Mouse (Mus musculus) erythroblast, embryonic 14.5 days (primary cell): ENCODE data around the gene Gabpa. TPM values are rescaled to one million over a fixed set of nuclear protein-coding genes. Genes with fewer than 3 reads are reported as not detected.

Experiments used
- H3K27me3 ChIP-seq: 2 replicates; pipeline ENCODE4 v1.6.1; 2012; ENCODE audit warnings: inconsistent platforms; ENCODE audit not compliant: control insufficient read depth
- H3K36me3 ChIP-seq: 2 replicates; pipeline ENCODE4 v1.6.1; 2012; ENCODE audit warnings: mild to moderate bottlenecking, inconsistent platforms; ENCODE audit not compliant: control insufficient read depth
- H3K4me1 ChIP-seq: 2 replicates; pipeline ENCODE4 v1.6.1; 2012; ENCODE audit warnings: inconsistent platforms; ENCODE audit not compliant: control insufficient read depth
- H3K4me3 ChIP-seq: replicated peaks from 2 replicates; pipeline ENCODE3; 2012; ENCODE audit warnings: moderate library complexity, mild to moderate bottlenecking, inconsistent platforms
- H3K9me3 ChIP-seq: 2 replicates; pipeline ENCODE4 v1.6.1; 2012; ENCODE audit warnings: low read length, inconsistent platforms, mixed read lengths; ENCODE audit not compliant: control insufficient read depth
- GATA1 ChIP-seq: IDR thresholded peaks from 2 replicates; pipeline ENCODE4 v1.6.1; 2012; ENCODE audit warnings: low read length, inconsistent platforms, mixed read lengths
- TAL1 ChIP-seq: IDR thresholded peaks from 3 replicates; pipeline ENCODE4 v1.6.1; 2012; ENCODE audit warnings: low read length, inconsistent platforms, mixed read lengths
- polyA plus RNA-seq: library from polyadenylated mRNA; stranded (reverse); fragments of >175 nt; gene quantifications from 2 replicates; pipeline ENCODE4 v1.2.3, GENCODE M21; 2012

Gene Gabpa
- polyA plus RNA-seq, 1 experiment = 0.30 TPM

DNA sequence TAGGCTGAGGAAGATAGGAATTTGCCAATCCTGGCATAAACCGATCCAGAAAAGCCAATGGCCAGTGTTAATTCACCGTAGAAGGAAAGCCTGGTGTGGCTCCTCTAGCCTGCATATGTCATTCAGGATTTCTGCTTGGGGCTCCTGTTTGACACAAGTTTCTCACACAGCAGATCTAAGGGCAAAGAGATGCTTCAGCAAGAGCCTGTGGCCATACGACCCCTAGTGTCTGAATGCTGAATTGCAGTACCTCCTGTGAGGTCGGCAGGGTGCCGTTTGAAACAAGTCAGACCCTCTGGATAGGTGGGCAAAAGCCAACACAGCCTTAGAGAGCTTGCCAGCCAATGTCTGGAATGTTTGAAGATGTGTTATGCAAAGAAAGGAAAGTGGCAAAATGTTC is 44.4 kb downstream of the Gabpa start:
- Histone ChIP-seq H3K36me3 (no peaks in the 10 kb centered on the region), H3K27me3 (no peaks in the 10 kb centered on the region), H3K4me3 (no peak overlapping the region), H3K9me3 (no peaks in the 10 kb centered on the region), H3K4me1 (no peaks in the 10 kb centered on the region)
- TF ChIP-seq TAL1 = no peak
- no peak for TF ChIP-seq GATA1

DNA sequence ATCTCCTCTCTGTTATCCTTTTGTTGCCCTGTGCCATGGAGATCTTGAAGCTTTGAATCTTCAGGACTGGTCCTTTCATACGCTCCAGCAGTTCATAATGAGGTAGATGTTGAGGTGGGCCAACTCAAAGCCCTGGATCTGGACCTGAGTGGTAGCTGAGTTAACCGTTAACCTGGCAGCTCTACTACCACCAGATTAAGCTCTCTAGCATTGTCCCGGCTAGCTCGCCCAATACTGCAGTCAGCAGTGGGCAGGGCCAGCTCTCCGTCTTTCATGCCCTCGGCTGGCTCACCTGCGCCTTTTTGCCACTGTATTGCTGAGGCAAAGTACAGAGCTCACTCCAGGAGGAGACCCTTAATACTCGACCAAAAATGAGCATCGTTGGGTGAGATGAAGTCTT is 46.4 kb downstream of the Gabpa start:
- H3K9me3 ChIP-seq = no peaks in the 10 kb centered on the region
- H3K36me3 ChIP-seq = no peaks in the 10 kb centered on the region
- no peak for TF ChIP-seq TAL1
- H3K27me3 ChIP-seq = no peaks in the 10 kb centered on the region
- no peaks in the 10 kb centered on the region for H3K4me1 ChIP-seq
- H3K4me3 ChIP-seq = no peak overlapping the region

DNA sequence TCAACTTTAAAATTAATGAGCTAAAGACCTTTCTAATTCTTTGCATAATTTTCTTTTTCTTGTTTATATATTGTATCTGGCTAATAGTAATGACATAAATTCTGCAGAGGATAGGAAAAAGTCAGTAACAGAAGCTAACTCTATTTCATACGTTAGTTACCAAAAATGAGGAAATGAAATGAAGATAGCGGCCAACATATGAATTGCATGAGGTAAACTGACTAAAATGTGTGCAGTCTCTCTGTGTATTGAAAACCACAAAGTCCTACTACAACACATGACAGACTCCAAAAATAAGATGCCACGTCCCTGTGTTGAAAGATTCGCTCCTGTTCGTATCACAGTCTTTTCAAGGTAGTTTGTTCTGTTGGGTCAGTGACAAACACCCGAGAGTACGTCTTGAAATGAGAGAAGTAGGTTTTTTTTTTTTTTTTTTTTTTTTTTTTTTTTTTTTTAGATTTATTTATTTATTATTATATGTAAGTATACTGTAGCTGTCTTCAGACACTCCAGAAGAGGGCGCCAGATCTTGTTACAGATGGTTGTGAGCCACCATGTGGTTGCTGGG is 47.1 kb downstream of the Gabpa start:
- Histone ChIP-seq H3K27me3 (no peaks in the 10 kb centered on the region), H3K4me1 (no peaks in the 10 kb centered on the region), H3K9me3 (no peaks in the 10 kb centered on the region), H3K36me3 (no peaks in the 10 kb centered on the region), H3K4me3 (no peak overlapping the region)
- TF ChIP-seq GATA1 (no peak), TAL1 (no peak)

DNA sequence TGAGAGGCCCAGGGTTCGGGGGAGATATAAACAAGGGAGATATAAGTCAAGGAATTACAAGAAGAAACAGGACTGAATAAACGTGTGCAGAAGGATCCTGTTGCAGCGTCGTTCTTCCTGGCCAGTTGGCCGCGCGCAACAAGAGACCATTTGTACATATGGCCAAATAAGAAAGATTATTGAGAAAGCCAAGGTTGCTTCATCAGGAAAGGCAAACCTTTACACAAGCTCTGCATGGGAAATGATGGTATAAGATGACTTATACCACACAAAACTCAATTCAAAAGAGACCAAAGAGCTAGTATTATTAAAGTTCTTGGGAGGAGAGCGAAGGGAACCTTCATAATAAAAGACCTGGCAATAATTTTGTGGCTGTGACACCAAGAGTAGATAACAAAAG is 49.8 kb downstream of the Gabpa start:
- no peaks in the 10 kb centered on the region for H3K4me1 ChIP-seq
- no peak overlapping the region for H3K4me3 ChIP-seq
- no peak for TF ChIP-seq TAL1
- no peak for TF ChIP-seq GATA1
- no peaks in the 10 kb centered on the region for H3K27me3 ChIP-seq
- no peaks in the 10 kb centered on the region for H3K9me3 ChIP-seq
- H3K36me3 ChIP-seq = no peaks in the 10 kb centered on the region

DNA sequence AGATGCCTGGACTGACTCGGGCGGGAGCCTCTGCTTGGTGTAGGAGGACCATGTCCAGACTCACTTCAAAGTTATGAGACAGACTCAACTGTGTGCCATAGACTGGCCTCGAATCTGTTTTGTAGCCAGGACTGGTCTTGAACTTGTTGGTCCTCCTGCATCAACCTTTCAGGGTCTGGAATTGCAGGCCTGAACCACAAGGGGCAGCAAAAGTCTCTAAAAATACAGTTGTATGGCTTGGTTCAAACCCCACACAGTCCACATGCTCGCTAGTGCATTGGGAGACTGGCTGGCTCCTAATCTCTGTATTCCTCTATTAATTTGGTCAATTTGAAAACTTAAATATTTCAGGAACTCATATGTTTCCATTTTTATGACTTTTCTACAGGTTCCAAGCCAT is 68.3 kb downstream of the Gabpa start:
- no peak for TF ChIP-seq TAL1
- no peaks in the 10 kb centered on the region for H3K36me3 ChIP-seq

DNA sequence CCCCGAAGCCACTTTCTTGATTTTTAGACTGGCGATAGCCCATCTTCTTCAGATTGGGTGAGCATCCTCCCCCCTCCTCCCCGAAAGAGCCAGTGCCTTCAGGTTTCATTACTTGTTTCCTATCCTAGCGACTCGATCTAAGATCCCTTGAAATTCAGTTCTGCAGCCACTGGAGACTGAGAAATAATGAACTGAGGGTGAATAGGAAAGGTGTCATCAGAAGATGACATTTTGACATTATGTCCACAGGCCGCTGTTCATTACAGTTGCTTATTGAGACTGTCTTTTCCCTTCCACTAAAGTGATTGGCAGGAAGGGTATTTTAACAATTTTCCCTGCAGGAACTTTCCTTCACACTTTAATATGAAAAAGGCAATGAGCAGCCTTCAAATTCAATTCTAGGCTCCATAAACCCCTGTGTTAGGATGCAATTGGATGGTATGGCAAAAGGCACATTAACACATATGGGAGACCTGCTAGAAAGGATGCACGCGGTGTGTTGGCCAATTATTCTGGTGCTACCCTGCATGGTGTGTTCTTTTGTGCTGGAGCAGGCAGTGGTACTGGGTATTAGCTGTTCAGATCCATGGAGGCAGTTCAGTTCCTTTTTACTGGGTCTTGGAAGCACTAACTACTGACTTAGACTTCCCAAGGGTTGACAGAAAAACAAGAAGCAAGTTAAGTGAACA is 76.9 kb downstream of the Gabpa start:
- H3K36me3 ChIP-seq = no peaks in the 10 kb centered on the region
- peaks cover 3% of the 10 kb centered on the region; the same call in 1 of the 2 replicates for H3K9me3 ChIP-seq
- no peaks in the 10 kb centered on the region for H3K27me3 ChIP-seq
- no peak for TF ChIP-seq GATA1
- no peak for TF ChIP-seq TAL1
- no peaks in the 10 kb centered on the region for H3K4me1 ChIP-seq
- H3K4me3 ChIP-seq = no peak overlapping the region

More for the DNA sequence above, 68.3 kb downstream of the Gabpa start:
- Histone ChIP-seq H3K9me3 (no peaks in the 10 kb centered on the region), H3K4me3 (no peak overlapping the region), H3K4me1 (no peaks in the 10 kb centered on the region), H3K27me3 (no peaks in the 10 kb centered on the region)

Other genes starting within 250 kb of the Gabpa start
- 8.5 and 14.3 TPM in 2 replicates for gene Mrpl39, start 99.2 kb upstream of the Gabpa start, polyA plus RNA-seq
- not detected in 2 replicates for gene Jam2, start 60.8 kb upstream of the Gabpa start, polyA plus RNA-seq
- gene Atp5j, start 700 bp downstream of the Gabpa start, polyA plus RNA-seq = 3.7 and 4.3 TPM in 2 replicates